Mouse (Mus musculus) naive thymus-derived CD4-positive, alpha-beta T cell, adult 2 months (primary cell): Measurements from ENCODE around the gene Gm26566.
"Not testable (repeated sequence)": the region's sequence is repeated elsewhere in the genome, so short reads cannot be mapped to it uniquely, and the experiment has no call there.

Experiments used
- DNase-seq: peaks from one replicate; pipeline ENCODE4 v3.0.0-alpha.2; 2011; ENCODE audit warnings: low read depth

The Gm26566 gene

DNA sequence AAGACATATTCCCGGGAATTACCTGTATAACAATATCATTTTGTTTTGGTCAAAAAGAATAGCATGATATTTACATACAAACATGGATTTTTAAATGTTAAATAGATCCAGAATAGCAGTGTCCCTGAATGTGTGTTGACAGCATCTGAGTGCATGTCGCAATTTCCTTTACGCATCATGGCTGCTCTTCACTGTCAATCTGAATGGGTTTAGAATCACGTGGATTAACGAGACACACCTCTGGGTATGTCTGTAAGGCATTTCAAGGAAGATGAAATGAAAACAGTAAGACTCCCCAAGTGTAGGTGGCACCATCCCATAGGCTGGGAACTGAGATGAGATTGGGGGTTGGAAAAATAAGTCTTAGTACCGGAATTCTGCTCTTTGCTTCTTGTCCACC, 17.4 kb downstream of the Gm26566 start:
- DNase-seq = no peak

GRCm38 (mm10) chr4:88741426-88741825, 19.8 kb downstream of the Gm26566 start:
- no peak for DNase-seq

- no peak for DNase-seq
Measured at GRCm38 (mm10) chr4:88742771-88743371, 21.3 kb downstream of the Gm26566 start.

- peak; percentile 41 for DNase-seq
Measured at GRCm38 (mm10) chr4:88744207-88744606, 22.6 kb downstream of the Gm26566 start.

DNA sequence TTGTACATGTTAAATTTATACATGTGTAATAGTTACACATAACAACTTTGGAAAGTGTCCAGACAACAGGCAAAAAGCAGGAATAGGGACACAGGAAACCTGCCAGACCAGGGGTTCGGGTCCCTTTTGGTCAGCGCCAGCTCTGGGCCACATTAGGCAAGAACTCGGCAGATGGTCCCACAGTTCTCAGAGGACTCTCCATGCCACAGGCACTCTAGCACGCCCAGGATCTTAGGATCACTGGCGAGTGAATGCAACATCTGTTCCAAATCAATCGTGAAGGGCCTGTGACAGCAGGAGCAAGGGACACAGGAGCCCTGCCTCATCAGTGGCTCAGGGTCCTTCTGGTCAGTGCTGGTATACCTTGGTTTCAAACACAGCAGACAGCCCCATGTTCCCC, 28.3 kb downstream of the Gm26566 start:
- no peak for DNase-seq

DNA sequence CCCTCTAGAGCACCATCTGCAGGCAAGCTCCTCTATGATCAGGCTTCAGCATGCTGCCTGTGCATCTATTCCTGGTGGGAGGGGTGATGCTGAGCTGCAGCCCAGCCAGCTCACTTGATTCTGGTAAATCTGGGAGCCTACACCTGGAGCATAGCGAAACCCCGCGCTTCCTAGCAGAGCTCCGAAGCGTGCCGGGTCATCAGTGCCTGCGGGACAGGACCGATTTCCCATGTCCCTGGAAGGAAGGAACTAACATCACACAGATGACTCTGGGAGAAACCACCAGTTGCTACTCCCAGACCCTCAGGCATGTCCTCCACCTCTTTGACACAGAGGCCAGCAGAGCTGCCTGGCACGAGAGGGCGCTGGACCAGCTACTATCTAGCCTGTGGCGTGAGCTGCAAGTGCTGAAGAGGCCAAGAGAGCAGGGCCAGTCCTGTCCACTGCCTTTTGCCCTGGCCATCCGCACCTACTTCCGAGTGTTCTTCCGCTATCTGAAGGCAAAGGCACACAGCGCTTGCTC, 33.3 kb downstream of the Gm26566 start, which contains the start of gene Gm13271:
Gene Gm13271 (plus strand): TSS at position 51 of the 523 bp plus-strand sequence.
- not testable (repeated sequence) for DNase-seq

DNA sequence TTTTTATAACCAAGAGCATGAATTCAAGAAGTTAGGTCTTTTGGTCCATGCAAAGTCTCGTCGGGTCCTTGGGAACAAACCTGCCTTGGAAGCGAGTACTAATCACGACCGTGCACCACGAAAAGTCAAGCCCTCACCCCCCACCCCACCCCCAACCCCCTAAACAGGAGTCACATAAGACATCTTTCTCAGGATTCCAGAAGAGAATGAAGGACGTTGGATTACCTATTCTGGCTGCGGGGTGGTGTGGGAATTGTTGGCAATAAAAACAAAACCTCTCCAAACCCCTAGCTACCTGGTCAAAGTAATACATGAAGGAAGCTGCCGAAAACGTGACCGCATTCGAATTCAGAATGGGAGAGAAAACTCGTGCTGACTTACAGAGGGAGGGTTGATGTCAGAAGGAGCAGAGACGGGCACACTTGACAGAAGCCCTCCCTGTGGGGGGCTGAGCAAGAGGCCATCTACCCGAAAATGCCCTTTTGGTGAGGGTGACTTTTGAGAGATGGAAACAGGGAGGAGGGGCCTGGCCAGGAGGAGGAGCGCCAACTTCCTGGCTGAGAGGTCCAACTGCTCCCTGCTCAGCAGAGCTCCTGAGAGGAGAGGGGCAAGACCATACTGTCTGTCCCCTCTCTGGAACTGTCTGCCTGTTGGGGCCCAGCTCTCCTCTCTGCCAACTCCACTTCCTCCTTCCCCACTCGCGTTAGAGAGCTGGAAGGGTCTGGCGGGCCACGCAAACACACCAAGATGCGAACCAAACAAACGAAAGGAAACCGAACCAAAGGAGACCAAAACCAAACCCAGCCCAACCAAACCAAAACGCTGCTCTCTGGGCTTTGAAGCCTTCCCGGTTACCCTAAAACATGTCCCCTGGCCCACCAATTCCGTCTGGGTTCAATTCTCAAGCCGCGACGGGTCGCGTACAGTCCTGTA, 35.2 kb downstream of the Gm26566 start:
- peak; percentile 80 for DNase-seq

DNA sequence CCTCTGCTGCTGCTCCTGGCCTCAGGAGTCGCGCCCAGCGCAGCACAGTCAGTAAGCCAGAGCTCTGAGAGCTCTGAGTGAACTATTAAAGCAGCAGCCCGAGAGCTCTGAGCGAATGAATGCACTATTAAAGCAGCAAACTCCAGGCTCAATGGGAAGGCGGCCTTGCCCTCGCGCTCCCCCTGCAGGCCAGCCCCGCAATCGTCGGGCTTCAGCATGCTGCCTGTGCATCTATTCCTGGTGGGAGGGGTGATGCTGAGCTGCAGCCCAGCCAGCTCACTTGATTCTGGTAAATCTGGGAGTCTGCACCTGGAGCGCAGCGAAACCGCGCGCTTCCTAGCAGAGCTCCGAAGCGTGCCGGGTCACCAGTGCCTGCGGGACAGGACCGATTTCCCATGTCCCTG, 36.0 kb downstream of the Gm26566 start:
- peak; percentile 93 for DNase-seq

- not testable (repeated sequence) for DNase-seq
Measured at GRCm38 (mm10) chr4:88758751-88759150, 37.1 kb downstream of the Gm26566 start.

DNA sequence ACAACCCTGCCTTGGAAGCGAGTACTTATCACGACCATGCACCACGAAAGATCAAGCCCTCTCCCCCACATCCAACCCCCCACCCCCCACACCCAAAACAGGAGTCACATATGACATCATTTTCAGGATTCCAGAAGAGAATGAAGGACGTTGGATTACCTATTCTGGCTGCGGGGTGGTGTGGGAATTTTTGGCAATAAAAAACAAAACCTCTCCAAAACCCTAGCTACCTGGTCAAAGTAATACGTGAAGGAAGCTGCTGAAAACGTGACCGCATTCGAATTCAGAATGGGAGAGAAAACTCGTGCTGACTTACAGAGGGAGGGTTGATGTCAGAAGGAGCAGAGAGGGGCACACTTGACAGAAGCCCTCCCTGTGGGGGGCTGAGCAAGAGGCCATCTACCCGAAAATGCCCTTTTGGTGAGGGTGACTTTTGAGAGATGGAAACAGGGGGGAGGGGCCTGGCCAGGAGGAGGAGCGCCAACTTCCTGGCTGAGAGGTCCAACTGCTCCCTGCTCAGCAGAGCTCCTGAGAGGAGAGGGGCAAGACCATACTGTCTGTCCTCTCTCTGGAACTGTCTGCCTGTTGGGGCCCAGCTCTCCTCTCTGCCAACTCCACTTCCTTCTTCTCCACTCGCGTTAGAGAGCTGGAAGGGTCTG, 38.1 kb downstream of the Gm26566 start, which contains the start of gene Gm13283:
Gene Gm13283 (plus strand): TSS at position 510 of the 659 bp plus-strand sequence.
- not testable (repeated sequence) for DNase-seq

DNA sequence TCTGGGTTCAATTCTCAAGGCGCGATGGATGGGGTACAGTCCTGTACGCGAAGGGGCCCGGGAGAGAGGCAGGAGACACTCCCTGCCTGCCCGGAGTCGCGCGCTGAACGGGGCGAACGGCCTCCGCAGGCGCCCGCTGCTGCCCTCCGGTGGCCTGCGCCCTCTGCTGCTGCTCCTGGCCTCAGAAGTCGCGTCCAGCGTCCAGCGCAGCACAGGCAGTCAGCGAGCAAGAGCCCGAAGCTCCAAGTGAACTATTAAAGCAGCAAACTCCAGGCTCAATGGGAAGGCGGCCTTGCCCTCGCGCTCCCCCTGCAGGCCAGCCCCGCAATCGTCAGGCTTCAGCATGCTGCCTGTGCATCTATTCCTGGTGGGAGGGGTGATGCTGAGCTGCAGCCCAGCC, 38.8 kb downstream of the Gm26566 start:
- peak; percentile 82 for DNase-seq

DNA sequence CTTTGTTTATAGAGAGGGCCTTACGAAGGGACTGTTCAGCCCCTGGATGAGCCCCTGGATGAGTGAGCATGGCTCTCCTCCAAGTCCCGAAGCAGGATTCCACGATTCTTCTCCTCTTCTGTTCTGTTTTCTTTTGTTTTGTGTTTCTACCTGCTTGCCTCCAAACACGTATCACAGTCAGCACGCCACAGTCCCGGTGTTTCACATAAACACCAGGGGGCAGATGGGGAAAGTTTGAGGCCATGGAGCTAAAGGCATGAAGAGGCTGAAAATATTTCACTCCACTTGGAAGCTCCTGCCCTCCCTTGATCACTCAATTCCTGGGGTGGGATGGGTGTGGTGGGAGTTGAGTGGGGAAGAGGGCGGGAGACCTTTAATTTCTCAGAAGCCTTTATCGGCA, 40.2 kb downstream of the Gm26566 start:
- DNase-seq = not testable (repeated sequence)

- not testable (repeated sequence) for DNase-seq
Measured at GRCm38 (mm10) chr4:88762341-88762740, 40.7 kb downstream of the Gm26566 start.

- DNase-seq = peak; percentile 78
Measured at GRCm38 (mm10) chr4:88763384-88764018, 41.9 kb downstream of the Gm26566 start.
